Mouse (Mus musculus) erythroblast, embryonic 14.5 days (primary cell): ENCODE results near the gene Vax1. TPM values are rescaled to one million over a fixed set of nuclear protein-coding genes. Genes with fewer than 3 reads are reported as not detected.

Experiments
- H3K27me3 ChIP-seq: 2 replicates; pipeline ENCODE4 v1.6.1; 2012; ENCODE audit warnings: inconsistent platforms; ENCODE audit not compliant: control insufficient read depth
- H3K36me3 ChIP-seq: 2 replicates; pipeline ENCODE4 v1.6.1; 2012; ENCODE audit warnings: mild to moderate bottlenecking, inconsistent platforms; ENCODE audit not compliant: control insufficient read depth
- H3K4me1 ChIP-seq: 2 replicates; pipeline ENCODE4 v1.6.1; 2012; ENCODE audit warnings: inconsistent platforms; ENCODE audit not compliant: control insufficient read depth
- H3K4me3 ChIP-seq: replicated peaks from 2 replicates; pipeline ENCODE3; 2012; ENCODE audit warnings: moderate library complexity, mild to moderate bottlenecking, inconsistent platforms
- H3K9me3 ChIP-seq: 2 replicates; pipeline ENCODE4 v1.6.1; 2012; ENCODE audit warnings: low read length, inconsistent platforms, mixed read lengths; ENCODE audit not compliant: control insufficient read depth
- GATA1 ChIP-seq: IDR thresholded peaks from 2 replicates; pipeline ENCODE4 v1.6.1; 2012; ENCODE audit warnings: low read length, inconsistent platforms, mixed read lengths
- TAL1 ChIP-seq: IDR thresholded peaks from 3 replicates; pipeline ENCODE4 v1.6.1; 2012; ENCODE audit warnings: low read length, inconsistent platforms, mixed read lengths
- polyA plus RNA-seq: library from polyadenylated mRNA; stranded (reverse); fragments of >175 nt; gene quantifications from 2 replicates; pipeline ENCODE4 v1.2.3, GENCODE M21; 2012

The Vax1 gene
- polyA plus RNA-seq, 1 experiment, result not detected

DNA sequence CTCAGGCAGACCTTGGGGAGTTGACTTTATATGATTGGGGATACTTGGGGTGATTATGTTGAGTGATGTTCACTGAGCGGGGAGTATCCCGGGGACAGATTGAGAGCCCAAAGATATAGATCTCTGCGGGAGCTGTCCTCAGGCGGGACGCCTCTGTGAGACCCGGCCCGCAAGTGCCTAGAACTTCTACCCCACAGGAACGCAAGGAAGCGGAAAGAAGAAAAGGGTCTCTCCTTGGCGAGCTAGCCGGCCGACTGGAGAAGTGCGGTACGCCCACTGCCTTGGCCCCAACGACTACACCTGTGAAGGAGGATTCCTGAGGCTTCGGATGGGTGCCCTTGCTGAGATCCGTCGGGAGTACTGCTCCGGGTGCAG, 2.0 kb upstream of the Vax1 start:
- no peak for TF ChIP-seq GATA1
- TF ChIP-seq TAL1, result no peak
- Histone ChIP-seq H3K27me3 (peaks cover 87% of the 10 kb centered on the region), H3K36me3 (no peaks in the 10 kb centered on the region), H3K9me3 (no peaks in the 10 kb centered on the region; the same call in 1 of the 2 replicates), H3K4me1 (no peaks in the 10 kb centered on the region), H3K4me3 (no peak overlapping the region)

DNA sequence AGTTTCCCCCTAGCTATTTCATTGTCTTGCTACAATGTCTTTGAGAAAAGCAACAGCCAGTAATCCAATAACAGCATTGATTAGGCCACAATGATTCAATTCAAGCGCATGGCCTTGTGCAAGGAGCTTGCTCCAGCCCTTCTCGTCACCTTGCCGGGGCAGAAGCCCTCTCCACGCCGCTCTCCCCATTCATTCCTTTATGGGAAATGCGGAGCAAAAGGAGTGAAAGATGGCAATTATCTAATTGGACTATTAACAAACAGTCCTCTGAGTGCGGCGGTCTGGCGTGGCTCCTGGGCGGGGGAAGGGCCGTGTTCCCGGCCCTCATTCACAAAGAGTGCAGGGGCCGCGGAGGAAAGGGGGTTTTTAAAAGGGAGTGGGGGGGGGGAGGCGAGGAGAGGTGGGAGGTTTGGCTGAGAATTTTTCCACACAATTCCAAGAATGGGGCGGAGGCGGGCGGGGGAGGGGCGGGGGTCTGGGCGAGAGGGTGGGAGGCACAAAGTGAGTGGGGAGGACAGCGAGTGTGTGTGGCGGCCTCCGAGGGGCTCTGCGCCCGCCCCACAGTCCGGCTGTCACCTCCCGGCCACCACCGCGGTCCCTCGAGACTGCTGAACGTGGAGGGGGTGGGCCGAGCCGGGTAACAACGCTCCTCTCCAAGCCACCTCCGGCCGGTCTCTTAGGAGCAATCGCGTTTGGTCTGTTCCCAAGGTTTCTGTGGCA, 1.5 kb upstream of the Vax1 start:
- Histone ChIP-seq H3K36me3 (no peaks in the 10 kb centered on the region), H3K27me3 (peaks cover 92% of the 10 kb centered on the region), H3K9me3 (no peaks in the 10 kb centered on the region; the same call in 1 of the 2 replicates), H3K4me1 (no peaks in the 10 kb centered on the region), H3K4me3 (no peak overlapping the region)
- TF ChIP-seq TAL1 (no peak), GATA1 (no peak)

DNA sequence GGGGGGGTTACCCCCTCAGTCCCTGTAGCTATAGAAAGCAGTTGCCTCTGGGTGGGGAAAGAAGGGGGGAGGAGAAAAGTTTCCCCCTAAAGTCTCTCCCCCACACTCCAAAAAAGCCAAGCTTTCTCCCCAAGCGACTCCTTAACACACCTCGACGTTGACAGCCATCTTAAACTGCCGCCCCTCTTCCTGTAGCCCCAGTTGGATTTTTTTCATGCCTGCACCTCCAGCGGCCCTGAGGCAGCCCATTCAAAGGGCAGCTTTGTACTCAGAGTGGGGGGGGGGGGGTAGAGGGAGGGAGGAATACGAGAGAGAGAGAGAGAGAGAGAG, 875 bp upstream of the Vax1 start:
- Histone ChIP-seq H3K36me3 (no peaks in the 10 kb centered on the region), H3K9me3 (no peaks in the 10 kb centered on the region; the same call in 1 of the 2 replicates), H3K4me1 (no peaks in the 10 kb centered on the region), H3K27me3 (peaks cover 94% of the 10 kb centered on the region), H3K4me3 (no peak overlapping the region)
- TF ChIP-seq GATA1, result no peak
- TF ChIP-seq TAL1, result no peak

DNA sequence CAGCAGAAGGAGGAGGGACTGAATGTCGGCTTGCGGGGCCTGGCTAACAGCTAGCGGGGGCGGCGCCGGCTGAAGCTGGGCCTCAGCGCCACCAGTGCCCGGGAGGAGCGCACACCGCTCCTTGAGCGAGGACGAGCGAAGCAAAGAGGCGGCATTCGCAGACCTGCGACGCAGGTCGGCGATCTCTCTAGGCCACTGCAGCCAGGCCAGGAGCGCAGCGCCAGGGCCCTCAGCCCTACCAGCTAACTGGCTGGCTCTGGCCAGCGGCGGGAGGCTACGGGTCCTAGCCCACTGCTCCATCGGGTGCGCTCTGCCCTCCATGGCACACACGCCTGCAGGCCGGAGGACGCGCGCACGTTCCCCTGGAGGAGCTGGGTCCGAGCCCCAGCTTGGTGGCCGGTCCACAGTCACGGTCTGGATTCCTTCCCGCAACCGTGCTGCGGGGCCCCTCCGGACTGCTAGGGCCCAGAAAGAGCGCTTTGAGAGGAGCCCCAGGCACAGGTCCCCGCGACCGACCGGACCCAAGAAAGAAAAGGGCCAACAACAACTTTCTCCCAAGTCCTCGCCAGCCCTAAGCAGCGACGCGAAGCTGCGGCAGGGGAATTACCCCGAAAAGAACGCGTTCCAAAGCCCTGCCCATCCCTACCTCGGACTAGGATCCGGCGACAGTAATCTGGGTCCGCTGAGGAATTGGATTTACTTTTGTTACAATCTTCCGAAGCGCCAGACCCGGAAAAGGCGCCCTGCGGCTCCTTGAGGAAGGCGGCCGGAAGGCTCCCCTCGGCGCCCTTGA, 517 bp downstream of the Vax1 start:
- no peaks in the 10 kb centered on the region; the same call in 1 of the 2 replicates for H3K9me3 ChIP-seq
- H3K4me1 ChIP-seq, result no peaks in the 10 kb centered on the region
- H3K27me3 ChIP-seq, result peaks cover 100% of the 10 kb centered on the region
- no peak overlapping the region for H3K4me3 ChIP-seq
- no peaks in the 10 kb centered on the region for H3K36me3 ChIP-seq
- TF ChIP-seq TAL1 (no peak), GATA1 (no peak)

DNA sequence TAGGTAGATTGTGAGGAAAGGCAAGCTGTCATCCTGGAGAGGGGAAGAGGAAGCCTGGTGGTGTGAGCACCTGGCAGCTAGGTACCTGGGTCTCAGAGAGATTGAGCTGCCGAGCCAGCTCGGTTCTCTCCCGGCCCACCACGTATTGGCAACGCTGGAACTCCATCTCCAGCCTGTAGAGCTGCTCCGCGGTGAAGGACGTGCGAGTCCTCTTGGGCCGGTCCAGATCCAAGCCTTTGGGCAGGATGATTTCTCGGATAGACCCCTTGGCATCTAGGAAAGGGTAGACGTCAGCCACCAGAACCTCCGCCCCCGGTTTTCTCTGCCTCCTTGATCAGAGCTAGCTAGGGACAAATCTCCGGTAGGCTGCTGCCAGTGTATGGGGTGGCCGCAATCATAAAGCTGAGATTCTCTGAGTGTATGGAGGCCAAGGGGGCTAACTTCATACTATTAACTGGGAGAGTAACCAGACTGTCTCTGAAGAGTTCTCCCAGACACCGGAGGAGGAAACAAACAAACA, 1.4 kb downstream of the Vax1 start:
- no peak for TF ChIP-seq TAL1
- TF ChIP-seq GATA1, result no peak
- Histone ChIP-seq H3K4me1 (no peaks in the 10 kb centered on the region), H3K36me3 (no peaks in the 10 kb centered on the region), H3K9me3 (no peaks in the 10 kb centered on the region; the same call in 1 of the 2 replicates), H3K4me3 (no peak overlapping the region), H3K27me3 (peaks cover 100% of the 10 kb centered on the region)

DNA sequence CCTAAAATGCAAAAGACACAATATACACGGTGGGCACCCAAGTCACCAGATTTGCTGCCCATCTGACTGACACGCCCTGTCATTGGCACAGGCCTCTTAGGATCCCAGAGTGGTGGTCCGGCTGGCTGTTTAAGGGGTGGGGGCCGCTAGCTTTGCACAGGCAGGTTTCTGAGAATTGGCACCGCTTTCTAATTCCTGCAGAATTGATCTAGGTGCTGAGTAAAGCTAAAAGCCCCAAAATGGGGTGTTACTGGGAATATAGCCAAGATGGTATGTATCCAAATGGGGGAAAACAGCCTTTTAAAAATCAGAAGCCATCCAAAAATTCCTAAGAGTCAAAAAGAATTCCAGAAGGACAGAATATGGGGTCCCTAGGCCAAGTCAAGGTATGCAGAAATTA, 2.0 kb downstream of the Vax1 start:
- Histone ChIP-seq H3K4me1 (no peaks in the 10 kb centered on the region), H3K4me3 (no peak overlapping the region), H3K36me3 (no peaks in the 10 kb centered on the region), H3K9me3 (no peaks in the 10 kb centered on the region; the same call in 1 of the 2 replicates), H3K27me3 (peaks cover 100% of the 10 kb centered on the region)
- TF ChIP-seq GATA1 (no peak), TAL1 (no peak)

DNA sequence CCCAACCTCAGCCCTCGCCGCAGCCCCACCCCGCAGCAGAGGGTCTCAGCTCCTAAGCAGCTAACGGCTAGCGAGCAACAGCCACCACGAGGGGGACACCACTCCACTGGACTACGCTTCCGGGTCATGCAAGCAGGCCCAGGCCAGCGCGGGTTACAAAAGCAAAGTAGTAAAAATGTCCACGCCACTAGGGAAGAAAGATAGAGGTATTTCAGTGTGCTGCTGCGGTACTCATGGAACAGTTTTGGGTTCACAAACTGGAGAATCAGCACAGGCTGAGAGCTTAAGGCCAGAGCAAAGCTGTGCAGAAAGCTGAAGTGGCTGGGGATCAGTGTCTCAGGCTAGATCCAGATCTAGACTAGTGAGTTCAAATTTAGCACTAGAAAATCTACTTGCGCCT, 3.0 kb downstream of the Vax1 start:
- Histone ChIP-seq H3K4me3 (no peak overlapping the region), H3K9me3 (no peaks in the 10 kb centered on the region; the same call in 1 of the 2 replicates), H3K27me3 (peaks cover 98% of the 10 kb centered on the region), H3K36me3 (no peaks in the 10 kb centered on the region), H3K4me1 (no peaks in the 10 kb centered on the region)
- TF ChIP-seq GATA1, result no peak
- no peak for TF ChIP-seq TAL1

DNA sequence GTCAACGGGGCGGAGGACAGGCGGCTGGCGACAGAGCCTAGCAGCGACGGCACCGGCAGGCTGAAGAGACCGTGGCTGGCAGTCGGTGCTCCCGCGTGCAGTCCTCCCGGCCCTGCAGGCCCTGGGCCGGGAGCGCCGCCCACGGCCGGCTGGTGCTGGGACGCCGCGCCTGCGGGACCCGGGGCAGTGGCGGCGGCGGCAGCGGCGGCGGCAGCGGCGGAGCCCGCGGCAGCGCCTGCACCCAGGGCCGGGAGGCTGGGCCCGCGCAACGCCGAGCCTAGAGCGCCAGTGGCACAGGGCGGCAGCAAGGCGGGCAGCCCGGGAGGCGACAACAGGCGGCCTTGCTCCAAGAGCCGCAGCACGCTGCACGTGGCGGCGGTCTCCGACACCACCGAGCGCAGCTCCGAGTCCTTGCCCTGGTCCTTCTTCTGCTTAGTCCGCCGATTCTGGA, 3.5 kb downstream of the Vax1 start:
- H3K4me3 ChIP-seq, result no peak overlapping the region
- no peak for TF ChIP-seq TAL1
- no peak for TF ChIP-seq GATA1
- no peaks in the 10 kb centered on the region for H3K4me1 ChIP-seq
- H3K27me3 ChIP-seq, result peaks cover 96% of the 10 kb centered on the region
- no peaks in the 10 kb centered on the region; the same call in 1 of the 2 replicates for H3K9me3 ChIP-seq
- H3K36me3 ChIP-seq, result no peaks in the 10 kb centered on the region

DNA sequence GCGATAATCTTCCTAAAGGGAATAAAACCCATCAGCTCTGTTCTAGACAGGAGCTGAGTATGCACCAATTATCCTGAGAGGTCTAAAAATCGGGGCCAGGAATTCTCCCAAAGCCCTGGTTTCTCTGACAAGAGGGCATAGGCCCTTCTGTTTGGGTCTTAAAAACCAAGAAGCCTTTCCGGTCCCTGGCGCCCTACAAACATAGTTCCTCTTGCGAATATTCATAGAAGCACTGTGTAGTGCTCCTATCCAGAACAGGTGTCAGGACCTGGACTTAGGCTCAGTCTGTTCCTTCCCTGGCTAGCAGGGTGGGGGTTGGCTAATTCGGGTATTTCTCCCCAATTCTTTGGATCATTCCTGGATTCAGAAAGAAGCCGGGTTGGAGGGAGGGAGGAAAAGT, 4.3 kb downstream of the Vax1 start:
- Histone ChIP-seq H3K4me1 (no peaks in the 10 kb centered on the region), H3K4me3 (no peak overlapping the region), H3K36me3 (no peaks in the 10 kb centered on the region), H3K9me3 (no peaks in the 10 kb centered on the region; the same call in 1 of the 2 replicates), H3K27me3 (peaks cover 94% of the 10 kb centered on the region)
- TF ChIP-seq GATA1 (no peak), TAL1 (no peak)
